Mouse (Mus musculus) MEL (cell line): ENCODE measurements around the gene Pstpip1. TPM values are rescaled to one million over a fixed set of nuclear protein-coding genes. Genes with fewer than 3 reads are reported as not detected.

Experiments
- DNase-seq: peaks from one replicate; pipeline ENCODE4 v3.0.0; 2011; ENCODE audit warnings: low read depth, low spot score
- H3K27ac ChIP-seq: 2 replicates; pipeline ENCODE4 v1.5.1; 2012; ENCODE audit warnings: low read depth, mild to moderate bottlenecking, control low read depth, low read length, moderate library complexity; ENCODE audit not compliant: control insufficient read depth
- H3K27me3 ChIP-seq, 2 experiments: fragments of 150-350 bp in 1 of 2; sonication (generic) in 1 of 2; 2 replicates each; pipeline ENCODE4 v1.6.1; 2012; ENCODE audit warnings: low read length in 2 of 2, mild to moderate bottlenecking in 2 of 2, improper control_type of control experiment in 1 of 2, moderate library complexity in 1 of 2; ENCODE audit not compliant: insufficient read depth in 2 of 2, control insufficient read depth in 1 of 2
- H3K36me3 ChIP-seq, 2 experiments: 2 replicates each; pipeline ENCODE4 v1.6.1; 2012 to 2014; ENCODE audit warnings: low read length in 2 of 2, improper control_type of control experiment in 1 of 2, inconsistent platforms in 1 of 2, mild to moderate bottlenecking in 1 of 2; ENCODE audit not compliant: insufficient read depth in 2 of 2, control insufficient read depth in 1 of 2
- H3K4me1 ChIP-seq, 2 experiments: fragments of 150-350 bp in 1 of 2; sonication (generic) in 1 of 2; 2 replicates each; pipeline ENCODE4 v1.6.1; 2012; ENCODE audit warnings: low read length in 2 of 2, improper control_type of control experiment in 1 of 2, mild to moderate bottlenecking in 1 of 2; ENCODE audit not compliant: insufficient read depth in 2 of 2, control insufficient read depth in 1 of 2
- H3K4me3 ChIP-seq, 2 experiments: fragments of 150-350 bp in 1 of 2; sonication (generic) in 1 of 2; 2 replicates each; pipeline ENCODE4 v1.5.1; 2012; ENCODE audit warnings: low read depth in 2 of 2, low read length in 2 of 2, mild to moderate bottlenecking in 2 of 2, moderate library complexity in 2 of 2, control low read depth in 1 of 2, improper control_type of control experiment in 1 of 2; ENCODE audit not compliant: control insufficient read depth in 1 of 2, insufficient read depth in 1 of 2
- H3K79me2 ChIP-seq: 2 replicates; pipeline ENCODE4 v1.6.1; 2012; ENCODE audit warnings: mild to moderate bottlenecking, low read length, moderate library complexity; ENCODE audit not compliant: control insufficient read depth, poor library complexity, insufficient read depth
- H3K9ac ChIP-seq: 2 replicates; pipeline ENCODE4 v1.6.1; 2012; ENCODE audit warnings: low read depth, mild to moderate bottlenecking, control low read depth, low read length, moderate library complexity; ENCODE audit not compliant: control insufficient read depth, poor library complexity, severe bottlenecking
- H3K9me3 ChIP-seq: fragments of 150-350 bp; sonication (generic); replicated peaks from 2 replicates; pipeline ENCODE4 v1.6.1; 2012; ENCODE audit warnings: mild to moderate bottlenecking, low read length, improper control_type of control experiment, moderate library complexity; ENCODE audit not compliant: insufficient read depth
- BHLHE40 ChIP-seq: IDR thresholded peaks from 2 replicates; pipeline ENCODE4 v1.6.1; 2012; ENCODE audit warnings: low read depth, mild to moderate bottlenecking, inconsistent platforms, low read length, improper control_type of control experiment, borderline replicate concordance
- CHD1 ChIP-seq: IDR thresholded peaks from 2 replicates; pipeline ENCODE4 v1.6.1; 2012; ENCODE audit warnings: low read depth, mild to moderate bottlenecking, inconsistent platforms, low read length, improper control_type of control experiment
- E2F4 ChIP-seq: IDR thresholded peaks from 2 replicates; pipeline ENCODE4 v1.6.1; 2011; ENCODE audit warnings: low read depth, low read length, improper control_type of control experiment, borderline replicate concordance
- EP300 ChIP-seq, 2 experiments: IDR thresholded peaks; 2 replicates each; pipeline ENCODE4 v1.6.1; 2011; ENCODE audit warnings: improper control_type of control experiment in 2 of 2, low read length in 2 of 2, low read depth in 1 of 2, mild to moderate bottlenecking in 1 of 2
- ETS1 ChIP-seq: IDR thresholded peaks from 2 replicates; pipeline ENCODE4 v1.6.1; 2012; ENCODE audit warnings: low read depth, mild to moderate bottlenecking, inconsistent platforms, low read length, improper control_type of control experiment, moderate library complexity
- GABPA ChIP-seq: IDR thresholded peaks from 2 replicates; pipeline ENCODE4 v1.6.1; 2012; ENCODE audit warnings: low read depth, mild to moderate bottlenecking, inconsistent platforms, low read length, improper control_type of control experiment, moderate library complexity
- HCFC1 ChIP-seq: IDR thresholded peaks from 2 replicates; pipeline ENCODE4 v1.6.1; 2012; ENCODE audit warnings: low read depth, mild to moderate bottlenecking, inconsistent platforms, low read length, improper control_type of control experiment, moderate library complexity
- MEF2A ChIP-seq: IDR thresholded peaks from 2 replicates; pipeline ENCODE4 v1.6.1; 2014; ENCODE audit warnings: low read depth, mild to moderate bottlenecking, inconsistent platforms, low read length, improper control_type of control experiment; ENCODE audit not compliant: poor library complexity, insufficient replicate concordance, severe bottlenecking; ENCODE audit errors: extremely low read depth
- NELFE ChIP-seq: IDR thresholded peaks from 2 replicates; pipeline ENCODE4 v1.6.1; 2011; ENCODE audit warnings: low read depth, low read length, improper control_type of control experiment
- POLR2AphosphoS5 ChIP-seq: IDR thresholded peaks from 2 replicates; pipeline ENCODE4 v1.6.1; 2012; ENCODE audit warnings: low read depth, borderline replicate concordance, mild to moderate bottlenecking, inconsistent platforms, low read length, moderate library complexity, mixed read lengths
- RAD21 ChIP-seq: IDR thresholded peaks from 2 replicates; pipeline ENCODE4 v1.6.1; 2011; ENCODE audit warnings: mild to moderate bottlenecking, low read depth, low read length, improper control_type of control experiment
- RCOR1 ChIP-seq: IDR thresholded peaks from 2 replicates; pipeline ENCODE4 v1.6.1; 2012; ENCODE audit warnings: low read depth, mild to moderate bottlenecking, inconsistent platforms, low read length, improper control_type of control experiment
- SMC3 ChIP-seq: IDR thresholded peaks from 2 replicates; pipeline ENCODE4 v1.6.1; 2011; ENCODE audit warnings: low read depth, low read length, improper control_type of control experiment
- TBP ChIP-seq: IDR thresholded peaks from 2 replicates; pipeline ENCODE4 v1.8.0; 2011; ENCODE audit warnings: low read depth, low read length, improper control_type of control experiment
- USF1 ChIP-seq: IDR thresholded peaks from 2 replicates; pipeline ENCODE4 v1.6.1; 2014; ENCODE audit warnings: low read depth, mild to moderate bottlenecking, inconsistent platforms, low read length, improper control_type of control experiment, moderate library complexity
- USF2 ChIP-seq, 2 experiments: IDR thresholded peaks; 2 replicates each; pipeline ENCODE4 v1.6.1; 2011 to 2012; ENCODE audit warnings: improper control_type of control experiment in 2 of 2, low read length in 2 of 2, borderline replicate concordance in 1 of 2, inconsistent platforms in 1 of 2, low read depth in 1 of 2, mild to moderate bottlenecking in 1 of 2; ENCODE audit not compliant: insufficient read depth in 1 of 2
- ZC3H11A ChIP-seq: IDR thresholded peaks from 2 replicates; pipeline ENCODE4 v1.6.1; 2012; ENCODE audit warnings: low read depth, mild to moderate bottlenecking, inconsistent platforms, low read length, improper control_type of control experiment
- ZKSCAN1 ChIP-seq: IDR thresholded peaks from 2 replicates; pipeline ENCODE4 v1.6.1; 2012; ENCODE audit warnings: low read depth, mild to moderate bottlenecking, inconsistent platforms, low read length, improper control_type of control experiment, moderate library complexity
- ZMIZ1 ChIP-seq: IDR thresholded peaks from 2 replicates; pipeline ENCODE4 v1.6.1; 2012; ENCODE audit warnings: low read depth, mild to moderate bottlenecking, inconsistent platforms, low read length, improper control_type of control experiment, moderate library complexity
- polyA plus RNA-seq, 2 experiments: library from polyadenylated mRNA; stranded (reverse) in 1 of 2; unstranded in 1 of 2; fragments of >175 nt in 1 of 2; fragments of >200 nt in 1 of 2; gene quantifications; 2 replicates each; pipeline versions ENCODE4 v1.2.1 to v1.2.4; 2012; ENCODE audit warnings: low replicate concordance in 2 of 2, low read depth in 1 of 2; ENCODE audit not compliant: insufficient read length in 2 of 2, insufficient read depth in 1 of 2, missing spikeins in 1 of 2
- total RNA-seq: library from RNA; depleted of rRNA; stranded (reverse); fragments of 300-350 nt; gene quantifications from 2 replicates; pipeline ENCODE4 v1.2.3, GENCODE M21; 2012

Pstpip1 gene
- total and polyA plus RNA-seq, 3 experiments = 0.04 to 0.22 TPM; not detected in 1

- Histone ChIP-seq H3K36me3 (peaks cover 0 to 2% of the 10 kb centered on the region in 2 experiments; a peak in 2 of 4 replicates), H3K9me3 (no peaks in the 10 kb centered on the region), H3K4me3 (no peak overlapping the region), H3K9ac (no peak overlapping the region), H3K27ac (no peak overlapping the region), H3K4me1 (peaks cover 0 to 10% of the 10 kb centered on the region in 2 experiments; a peak in 2 of 4 replicates), H3K27me3 (no peaks in the 10 kb centered on the region), H3K79me2 (no peaks in the 10 kb centered on the region)
- TF ChIP-seq NELFE = no peak
- TF ChIP-seq ZKSCAN1 = no peak
- TF ChIP-seq CHD1 = no peak
- no peak for TF ChIP-seq RCOR1
- no peak for DNase-seq
Observed at GRCm38 (mm10) chr9:56131813-56132525, 42.2 kb downstream of the Pstpip1 start.

DNA sequence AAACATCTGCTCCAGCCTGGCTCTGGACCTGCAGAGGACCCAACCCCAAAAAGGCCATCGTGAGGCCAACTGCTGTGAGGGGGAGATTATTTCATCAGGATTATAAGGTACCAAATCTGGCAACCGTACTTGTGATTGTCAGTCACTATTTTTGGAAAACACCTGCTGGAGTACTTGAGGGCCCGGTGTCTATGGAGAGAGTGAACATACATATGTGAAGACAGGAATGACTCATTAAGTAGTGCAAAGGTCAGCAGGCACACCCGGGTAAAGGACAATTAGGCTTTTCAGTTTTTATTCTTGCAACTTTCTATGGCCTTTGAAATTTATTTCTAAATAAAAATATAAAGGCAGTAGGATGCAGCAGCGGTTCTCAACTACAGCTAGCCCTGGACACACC, 44.2 kb downstream of the Pstpip1 start:
- no peaks in the 10 kb centered on the region for H3K79me2 ChIP-seq
- H3K27me3 ChIP-seq = no peaks in the 10 kb centered on the region
- peaks cover 2 to 5% of the 10 kb centered on the region in 2 experiments; a peak in 1 of 4 replicates for H3K4me1 ChIP-seq
- no peak overlapping the region for H3K4me3 ChIP-seq
- no peak for TF ChIP-seq RCOR1
- TF ChIP-seq HCFC1 = no peak
- no peak for TF ChIP-seq ZC3H11A
- no peak for TF ChIP-seq MEF2A
- TF ChIP-seq EP300 (IDR thresholded peaks at IDR 0.05; ENCODE audit: low read depth in 1 of 2, low read length in 2 of 2) = no peak
- TF ChIP-seq POLR2AphosphoS5 = no peak
- TF ChIP-seq ZKSCAN1 = no peak
- no peak for TF ChIP-seq E2F4
- TF ChIP-seq USF1 = no peak
- no peak for TF ChIP-seq ZMIZ1
- TF ChIP-seq BHLHE40 = no peak
- no peak for TF ChIP-seq TBP
- no peak for TF ChIP-seq RAD21
- TF ChIP-seq GABPA = no peak
- TF ChIP-seq SMC3 = no peak
- no peak for TF ChIP-seq USF2 (IDR thresholded peaks at IDR 0.05; ENCODE audit: borderline replicate concordance in 1 of 2, insufficient read depth in 1 of 2, low read depth in 1 of 2, low read length in 2 of 2)
- no peak for TF ChIP-seq ETS1
- H3K27ac ChIP-seq = no peak overlapping the region
- no peak overlapping the region for H3K9ac ChIP-seq
- H3K9me3 ChIP-seq = no peaks in the 10 kb centered on the region
- H3K36me3 ChIP-seq = peaks cover 2% of the 10 kb centered on the region in 2 experiments; a peak in 3 of 4 replicates
- no peak for DNase-seq
